Mouse (Mus musculus) hindbrain, postnatal 0 days (tissue): ENCODE measurements around the gene Ovgp1. TPM values are rescaled to one million over a fixed set of nuclear protein-coding genes. Genes with fewer than 3 reads are reported as not detected.

Source experiments
- ATAC-seq: fragments of 200-750 bp; cut with Nextera tagmentation; 2 replicates; pipeline ENCODE4 v1.8.0; 2017; ENCODE audit warnings: mild to moderate bottlenecking, moderate TSS enrichment, moderate library complexity
- DNase-seq: peaks from one replicate; pipeline ENCODE4 v3.0.0-alpha.2; 2015; ENCODE audit warnings: low spot score
- H3K27ac ChIP-seq: fragments of 300-500 bp; sonication (generic); 2 replicates; pipeline ENCODE4 v1.5.1; 2014; ENCODE audit warnings: mild to moderate bottlenecking
- H3K27me3 ChIP-seq: fragments of 300-500 bp; sonication (generic); 2 replicates; pipeline ENCODE4 v1.6.1; 2014; ENCODE audit warnings: low read length, mixed read lengths; ENCODE audit not compliant: insufficient read depth
- H3K36me3 ChIP-seq: fragments of 300-500 bp; sonication (generic); 2 replicates; pipeline ENCODE4 v1.6.1; 2014; ENCODE audit warnings: low read length, mixed read lengths; ENCODE audit not compliant: insufficient read depth
- H3K4me1 ChIP-seq: fragments of 300-500 bp; sonication (generic); 2 replicates; pipeline ENCODE4 v1.6.1; 2014; ENCODE audit warnings: antibody characterized with exemption, low read length, mixed read lengths; ENCODE audit not compliant: insufficient read depth
- H3K4me2 ChIP-seq: fragments of 300-500 bp; sonication (generic); 2 replicates; pipeline ENCODE4 v1.6.1; 2014; ENCODE audit warnings: low read depth, mild to moderate bottlenecking, low read length, moderate library complexity, mixed read lengths
- H3K4me3 ChIP-seq: fragments of 300-500 bp; sonication (generic); 2 replicates; pipeline ENCODE4 v1.5.1; 2014; ENCODE audit warnings: low read length
- H3K9ac ChIP-seq: fragments of 300-500 bp; sonication (generic); replicated peaks from 2 replicates; pipeline ENCODE4 v1.6.1; 2014; ENCODE audit warnings: mild to moderate bottlenecking, low read length, moderate library complexity, mixed read lengths
- H3K9me3 ChIP-seq: fragments of 300-500 bp; sonication (generic); 2 replicates; pipeline ENCODE4 v1.6.1; 2016; ENCODE audit warnings: low read length, mixed read lengths
- CTCF ChIP-seq: IDR thresholded peaks from 2 replicates; pipeline ENCODE4 v1.5.1; 2016; ENCODE audit warnings: antibody characterized with exemption, control low read depth, low read depth
- WGBS: fragments of 180-500 bp; shearing (Covaris S2); extraction: QIAGEN DNeasy Blood & Tissue Kit; methylation state at CpG from one replicate; pipeline ENCODE4 v1.1.7; 2014; 5-methylcytosine and 5-hydroxymethylcytosine counted together
- polyA plus RNA-seq: library from polyadenylated mRNA; unstranded; fragments of >200 nt; fragmentation: Nextera tagmentation; extraction: Ambion mirVana; gene quantifications from 2 replicates; pipeline ENCODE4 v1.2.1, GENCODE M21; 2015
- total RNA-seq: library from RNA; depleted of rRNA; stranded (reverse); fragments of >200 nt; gene quantifications from 2 replicates; pipeline ENCODE4 v1.2.3, GENCODE M21; 2014; rRNA removed

Gene Ovgp1
- total RNA-seq (5.0 and 6.3 TPM in 2 replicates), polyA plus RNA-seq (4.5 and 5.3 TPM in 2 replicates)

DNA sequence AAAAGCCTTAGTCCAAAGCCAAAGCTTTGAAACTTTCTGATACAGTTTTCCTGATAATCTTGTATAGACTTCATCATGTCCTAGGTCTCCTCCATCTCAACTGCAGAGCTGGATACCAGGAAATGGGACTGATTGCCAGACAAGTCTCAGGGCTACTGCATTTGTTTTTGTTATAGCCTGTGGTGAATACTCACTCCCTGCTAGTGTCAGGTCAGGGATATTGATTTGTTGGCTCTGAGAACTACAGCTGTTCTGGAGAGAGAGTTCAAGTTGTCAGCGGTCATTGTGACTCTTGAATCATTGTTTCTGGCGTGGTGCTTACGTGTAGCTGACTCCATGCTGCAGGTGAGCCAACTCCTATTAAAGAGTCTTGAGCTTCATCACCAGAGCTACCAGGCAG, at the start of gene Ovgp1:
Ovgp1 (plus strand) TSS at position 301 of the 400 bp plus-strand sequence.
- H3K9ac ChIP-seq: no peak within 1 kb of the TSS
- no peak for TF ChIP-seq CTCF
- H3K36me3 ChIP-seq: no peaks in the 10 kb centered on the region; the same call in 1 of the 2 replicates
- H3K9me3 ChIP-seq: no peaks in the 10 kb centered on the region
- no peak within 1 kb of the TSS for H3K4me3 ChIP-seq
- no peak within 1 kb of the TSS for H3K27ac ChIP-seq
- no peak within 1 kb of the TSS for H3K4me2 ChIP-seq
- DNase-seq (no peak), ATAC-seq (no peak)
- no peaks in the 10 kb centered on the region for H3K27me3 ChIP-seq
- no peaks in the 10 kb centered on the region for H3K4me1 ChIP-seq
- WGBS: 70% methylated on average over 3 of the region's 3 CpGs

DNA sequence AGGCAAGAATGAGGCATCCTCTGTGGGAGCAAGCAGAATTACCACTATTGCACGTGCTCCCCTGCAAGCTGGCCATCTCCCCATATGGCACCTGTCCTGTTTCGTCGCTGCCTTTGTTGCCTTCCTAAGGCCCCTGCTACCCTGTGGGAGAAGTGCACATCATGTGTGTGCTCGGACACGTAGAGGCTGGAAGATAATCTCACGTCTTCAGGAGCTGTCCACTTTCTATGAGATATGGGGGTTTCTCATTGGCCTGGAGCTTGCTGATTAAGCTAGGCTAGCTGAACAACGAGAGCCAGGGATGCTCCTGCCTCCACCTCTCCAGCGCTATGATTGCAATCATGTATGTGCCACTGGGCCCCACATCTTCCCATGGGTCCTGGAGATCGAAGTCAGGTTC, 48.9 kb upstream of the Ovgp1 start:
- WGBS: 85% methylated on average over 9 of the region's 9 CpGs
- ATAC-seq (no peak), DNase-seq (no peak)
- H3K4me3 ChIP-seq: no peak overlapping the region
- no peaks in the 10 kb centered on the region for H3K9me3 ChIP-seq
- H3K27me3 ChIP-seq: no peaks in the 10 kb centered on the region
- H3K4me2 ChIP-seq: no peak overlapping the region
- no peak for TF ChIP-seq CTCF
- no peak overlapping the region for H3K9ac ChIP-seq
- H3K27ac ChIP-seq: no peak overlapping the region
- no peaks in the 10 kb centered on the region for H3K4me1 ChIP-seq
- no peaks in the 10 kb centered on the region for H3K36me3 ChIP-seq

GRCm38 (mm10) chr3:105927561-105928194, 45.8 kb upstream of the Ovgp1 start:
- Histone ChIP-seq H3K36me3 (no peaks in the 10 kb centered on the region), H3K9ac (no peak overlapping the region), H3K9me3 (no peaks in the 10 kb centered on the region), H3K4me2 (no peak overlapping the region), H3K4me1 (no peaks in the 10 kb centered on the region), H3K4me3 (no peak overlapping the region), H3K27me3 (no peaks in the 10 kb centered on the region), H3K27ac (no peak overlapping the region)
- DNase-seq (no peak), ATAC-seq (no peak)
- WGBS: 82% methylated on average over 7 of the region's 7 CpGs
- TF ChIP-seq CTCF: no peak

GRCm38 (mm10) chr3:105928195-105928569, 45.3 kb upstream of the Ovgp1 start:
- no peaks in the 10 kb centered on the region for H3K4me1 ChIP-seq

DNA sequence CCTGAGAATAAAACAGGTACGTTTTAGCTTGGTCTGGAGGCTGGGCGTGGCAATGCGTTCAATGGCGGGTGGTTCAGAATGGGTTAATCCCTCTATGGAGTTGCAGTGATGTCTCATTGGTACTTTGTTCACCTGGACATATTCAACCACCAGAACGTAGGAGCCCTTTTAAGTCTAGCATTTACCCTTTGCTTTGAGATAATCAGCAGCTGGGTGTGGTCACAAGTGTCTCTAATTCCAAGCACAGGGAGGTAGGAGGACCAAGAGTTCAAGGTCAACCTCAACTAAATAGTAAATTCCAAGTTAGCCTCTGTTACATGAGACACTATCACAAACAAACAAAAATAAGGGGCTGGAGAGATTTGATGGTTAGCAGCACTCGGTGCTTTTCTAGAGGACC, 44.7 kb upstream of the Ovgp1 start:
- no peak overlapping the region for H3K4me2 ChIP-seq
- DNase-seq (no peak), ATAC-seq (no peak)
- H3K4me1 ChIP-seq: no peaks in the 10 kb centered on the region
- H3K9me3 ChIP-seq: no peaks in the 10 kb centered on the region
- H3K27ac ChIP-seq: no peak overlapping the region
- H3K4me3 ChIP-seq: no peak overlapping the region
- H3K36me3 ChIP-seq: no peaks in the 10 kb centered on the region
- WGBS: 90% methylated on average over 6 of the region's 6 CpGs
- H3K27me3 ChIP-seq: no peaks in the 10 kb centered on the region
- H3K9ac ChIP-seq: no peak overlapping the region
- no peak for TF ChIP-seq CTCF

More at GRCm38 (mm10) chr3:105928195-105928569, 45.3 kb upstream of the Ovgp1 start:
- no peak for DNase-seq
- Histone ChIP-seq H3K27ac (no peak overlapping the region), H3K4me2 (no peak overlapping the region), H3K4me3 (no peak overlapping the region), H3K27me3 (no peaks in the 10 kb centered on the region), H3K9ac (no peak overlapping the region), H3K9me3 (no peaks in the 10 kb centered on the region), H3K36me3 (no peaks in the 10 kb centered on the region)
- no peak for TF ChIP-seq CTCF
- 89% methylated on average over 3 of the region's 3 CpGs for WGBS
- no peak for ATAC-seq

DNA sequence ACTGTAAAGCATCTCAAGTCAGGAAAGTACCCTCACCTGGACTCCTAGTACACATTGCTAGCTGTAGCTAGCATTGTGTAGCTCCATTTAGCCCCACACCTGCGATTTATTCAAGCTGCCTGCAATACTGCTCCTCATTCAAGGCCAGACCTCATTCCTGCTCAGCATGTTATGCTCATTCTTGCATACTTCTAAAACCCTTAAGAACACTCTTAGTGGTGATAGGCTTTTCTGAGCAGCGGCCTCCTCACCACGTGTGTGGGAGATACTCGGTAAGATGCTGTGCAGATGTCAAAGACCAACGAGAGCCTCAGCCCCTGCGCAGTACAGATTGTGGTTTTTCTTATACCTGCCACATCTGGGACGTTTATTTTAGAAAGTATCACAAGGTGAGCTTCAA, 43.7 kb upstream of the Ovgp1 start:
- H3K4me3 ChIP-seq: no peak overlapping the region
- ATAC-seq (no peak), DNase-seq (no peak)
- no peaks in the 10 kb centered on the region for H3K36me3 ChIP-seq
- H3K9me3 ChIP-seq: no peaks in the 10 kb centered on the region
- TF ChIP-seq CTCF: no peak
- no peak overlapping the region for H3K27ac ChIP-seq
- 85% methylated on average over 7 of the region's 7 CpGs for WGBS
- H3K9ac ChIP-seq: no peak overlapping the region
- no peaks in the 10 kb centered on the region for H3K27me3 ChIP-seq
- H3K4me2 ChIP-seq: no peak overlapping the region
- H3K4me1 ChIP-seq: no peaks in the 10 kb centered on the region

DNA sequence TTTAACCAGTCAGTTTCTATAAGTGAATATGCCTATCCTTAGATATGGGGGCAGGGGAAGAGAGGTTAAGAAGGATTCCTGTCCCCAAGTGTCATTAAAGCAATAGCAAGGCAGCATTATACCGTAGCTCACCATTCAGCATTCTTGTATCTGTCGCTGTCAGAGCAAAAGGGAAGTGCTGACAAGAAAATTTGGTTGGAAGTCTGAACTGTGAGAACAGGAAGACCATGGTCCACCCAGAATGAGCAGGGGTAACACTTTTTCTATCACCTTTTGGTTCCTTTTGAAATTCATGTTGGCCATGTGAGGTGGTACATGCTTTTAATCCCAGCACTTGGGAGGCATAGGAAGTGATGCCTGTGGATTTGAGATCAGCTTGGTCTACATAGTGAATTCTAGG, 42.4 kb upstream of the Ovgp1 start:
- WGBS: 90% methylated on average over 2 of the region's 2 CpGs
- Histone ChIP-seq H3K4me1 (no peaks in the 10 kb centered on the region), H3K9me3 (no peaks in the 10 kb centered on the region), H3K9ac (no peak overlapping the region), H3K36me3 (no peaks in the 10 kb centered on the region), H3K27me3 (no peaks in the 10 kb centered on the region), H3K27ac (no peak overlapping the region), H3K4me2 (no peak overlapping the region), H3K4me3 (no peak overlapping the region)
- TF ChIP-seq CTCF: no peak
- DNase-seq: no peak
- ATAC-seq: no peak
